Mouse (Mus musculus): ENCODE measurements around the gene Nutf2. TPM values are rescaled to one million over a fixed set of nuclear protein-coding genes. Genes with fewer than 3 reads are reported as not detected.
A peak's percentile ranks its signal among the peaks of the same experiment; 100 is the strongest.

Gene Nutf2
- total and polyA plus RNA-seq, 3 experiments, result 87.1 to 378 (median 284) TPM

DNA sequence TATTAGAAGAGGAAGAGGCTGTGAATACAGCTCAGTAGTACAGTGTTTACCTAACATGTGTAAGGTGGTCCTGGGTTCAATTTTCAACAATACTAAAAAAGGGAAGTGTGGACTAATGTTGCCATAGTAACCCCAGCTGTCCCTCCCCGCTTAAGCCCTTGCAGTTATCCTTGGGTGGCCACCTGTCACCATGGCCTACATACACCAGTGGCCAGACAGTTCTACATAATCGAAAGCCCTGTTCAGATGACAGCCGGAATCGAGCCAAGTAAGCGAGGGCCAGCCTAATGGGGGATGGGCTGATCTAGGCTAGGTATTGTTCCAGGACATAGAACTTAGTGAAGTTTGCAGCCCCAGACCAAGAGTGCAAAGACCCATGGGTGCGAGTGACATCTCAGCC is 23.4 kb upstream of the Nutf2 start:
- Histone ChIP-seq H3K27me3 (ENCODE audit: insufficient read depth, low read length) (peaks cover 3% of the 10 kb centered on the region; the same call in 1 of the 2 replicates), H3K4me3 (ENCODE audit: low read depth, low read length) (no peak overlapping the region), H3K9me3 (replicated peaks) (0 out of 2 replicates have a peak, but pooled peaks cover 4% of the 10 kb centered on the region), H3K36me3 (replicated peaks) (peaks cover 11% of the 10 kb centered on the region), H3K4me1 (ENCODE audit: insufficient read depth, low read depth, low read length) (peaks cover 31% of the 10 kb centered on the region)
- DNase-seq (ENCODE audit: low spot score) (no peak), ATAC-seq (ENCODE audit: extremely low read depth, insufficient number of reproducible peaks, low FRiP score, poor library complexity, severe bottlenecking) (no peak)
- TF ChIP-seq TAL1 (conservative IDR thresholded peaks at IDR 0.05; ENCODE audit: low read depth, low read length) (no peak), POLR2AphosphoS5 (IDR thresholded peaks at IDR 0.05; ENCODE audit: insufficient replicate concordance, low read depth, low read length) (no peak), CTCF (IDR thresholded peaks at IDR 0.05; ENCODE audit: low read depth, low read length) (no peak), GATA1 (IDR thresholded peaks at IDR 0.05; ENCODE audit: borderline replicate concordance, low read length) (no peak), GATA2 (IDR thresholded peaks at IDR 0.05; ENCODE audit: borderline replicate concordance, low read depth, low read length) (no peak)

DNA sequence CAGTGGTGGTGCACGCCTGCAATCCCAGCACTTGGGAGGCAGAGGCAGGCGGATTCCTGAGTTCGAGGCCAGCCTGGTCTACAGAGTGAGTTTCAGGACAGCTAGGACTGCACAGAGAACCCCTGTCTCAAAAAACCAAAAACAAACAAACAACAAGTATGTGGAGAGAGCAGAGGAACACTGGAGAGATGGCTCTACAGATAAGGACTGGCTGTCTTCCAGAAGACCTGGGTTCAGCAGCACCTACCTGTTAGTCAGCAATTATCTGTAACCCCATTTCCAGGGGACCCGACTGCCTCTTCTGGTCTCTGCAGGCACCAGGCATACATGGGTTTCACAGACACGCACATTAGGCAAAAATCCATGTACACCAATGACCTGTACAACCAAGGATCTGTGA is 21.2 kb upstream of the Nutf2 start:
- H3K4me3 ChIP-seq (ENCODE audit: low read depth, low read length), result no peak overlapping the region
- no peaks in the 10 kb centered on the region for H3K27me3 ChIP-seq (ENCODE audit: insufficient read depth, low read length)
- TF ChIP-seq POLR2AphosphoS5 (IDR thresholded peaks at IDR 0.05; ENCODE audit: insufficient replicate concordance, low read depth, low read length) (no peak), CTCF (IDR thresholded peaks at IDR 0.05; ENCODE audit: low read depth, low read length) (no peak), TAL1 (conservative IDR thresholded peaks at IDR 0.05; ENCODE audit: low read depth, low read length) (no peak), GATA2 (IDR thresholded peaks at IDR 0.05; ENCODE audit: borderline replicate concordance, low read depth, low read length) (no peak), GATA1 (IDR thresholded peaks at IDR 0.05; ENCODE audit: borderline replicate concordance, low read length) (no peak)
- 0 out of 2 replicates have a peak, but pooled peaks cover 4% of the 10 kb centered on the region for H3K9me3 ChIP-seq (replicated peaks)
- DNase-seq (ENCODE audit: low spot score), result no peak
- H3K36me3 ChIP-seq (replicated peaks), result peaks cover 24% of the 10 kb centered on the region
- ATAC-seq (ENCODE audit: extremely low read depth, insufficient number of reproducible peaks, low FRiP score, poor library complexity, severe bottlenecking), result no peak
- H3K4me1 ChIP-seq (ENCODE audit: insufficient read depth, low read depth, low read length), result peaks cover 31% of the 10 kb centered on the region

DNA sequence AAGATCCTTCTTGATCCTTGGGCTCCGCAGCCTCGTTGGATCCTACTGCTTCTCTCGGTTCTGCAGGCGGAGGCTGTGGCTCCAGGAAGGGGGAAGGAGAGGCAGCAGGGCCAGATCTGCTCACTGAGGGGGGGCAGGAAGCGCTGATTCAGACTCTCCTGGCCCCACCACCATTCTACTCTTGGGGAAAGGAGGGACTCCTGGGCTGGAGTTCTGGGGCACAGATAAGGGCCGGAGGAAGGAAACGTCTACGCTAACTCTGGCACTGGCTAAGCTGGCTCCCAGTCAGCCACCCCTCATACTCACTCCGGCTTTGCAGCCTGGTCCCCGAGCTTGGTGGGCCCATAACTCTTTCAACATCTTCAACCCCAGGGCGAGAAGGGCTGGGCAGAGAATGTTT is 13.7 kb upstream of the Nutf2 start:
- DNase-seq (ENCODE audit: low spot score) (no peak), ATAC-seq (ENCODE audit: extremely low read depth, insufficient number of reproducible peaks, low FRiP score, poor library complexity, severe bottlenecking) (no peak)
- H3K4me1 ChIP-seq (ENCODE audit: insufficient read depth, low read depth, low read length), result peaks cover 12% of the 10 kb centered on the region
- no peaks in the 10 kb centered on the region for H3K9me3 ChIP-seq (replicated peaks)
- H3K36me3 ChIP-seq (replicated peaks), result peaks cover 75% of the 10 kb centered on the region
- no peak for TF ChIP-seq POLR2AphosphoS5 (IDR thresholded peaks at IDR 0.05; ENCODE audit: insufficient replicate concordance, low read depth, low read length)
- no peak for TF ChIP-seq GATA1 (IDR thresholded peaks at IDR 0.05; ENCODE audit: borderline replicate concordance, low read length)
- no peak for TF ChIP-seq CTCF (IDR thresholded peaks at IDR 0.05; ENCODE audit: low read depth, low read length)
- TF ChIP-seq GATA2 (IDR thresholded peaks at IDR 0.05; ENCODE audit: borderline replicate concordance, low read depth, low read length), result no peak
- no peak for TF ChIP-seq TAL1 (conservative IDR thresholded peaks at IDR 0.05; ENCODE audit: low read depth, low read length)
- no peak overlapping the region for H3K4me3 ChIP-seq (ENCODE audit: low read depth, low read length)
- H3K27me3 ChIP-seq (ENCODE audit: insufficient read depth, low read length), result no peaks in the 10 kb centered on the region

DNA sequence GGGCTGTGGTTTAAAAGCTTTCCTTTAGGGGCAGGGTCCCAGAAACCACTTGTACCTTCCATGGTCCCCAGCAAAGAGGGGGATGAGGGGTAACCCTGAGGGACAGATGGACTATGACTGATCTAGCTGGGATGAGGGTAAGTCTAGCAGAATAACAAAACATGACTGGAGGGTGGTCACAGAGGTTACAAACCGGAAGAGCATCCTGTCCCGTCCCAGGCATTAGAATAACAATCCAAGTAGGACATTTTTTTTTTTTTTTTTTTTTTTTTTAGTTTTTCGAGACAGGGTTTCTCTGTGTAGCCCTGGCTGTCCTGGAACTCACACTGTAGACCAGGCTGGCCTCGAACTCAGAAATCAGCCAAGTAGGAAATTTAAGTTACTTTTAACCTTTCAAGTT is 10.4 kb upstream of the Nutf2 start:
- Histone ChIP-seq H3K4me1 (ENCODE audit: insufficient read depth, low read depth, low read length) (peaks cover 21% of the 10 kb centered on the region), H3K36me3 (replicated peaks) (peaks cover 51% of the 10 kb centered on the region), H3K27me3 (ENCODE audit: insufficient read depth, low read length) (no peaks in the 10 kb centered on the region), H3K9me3 (replicated peaks) (no peaks in the 10 kb centered on the region), H3K4me3 (ENCODE audit: low read depth, low read length) (no peak overlapping the region)
- DNase-seq (ENCODE audit: low spot score), result no peak
- no peak for ATAC-seq (ENCODE audit: extremely low read depth, insufficient number of reproducible peaks, low FRiP score, poor library complexity, severe bottlenecking)
- TF ChIP-seq GATA1 (IDR thresholded peaks at IDR 0.05; ENCODE audit: borderline replicate concordance, low read length), result no peak
- TF ChIP-seq CTCF (IDR thresholded peaks at IDR 0.05; ENCODE audit: low read depth, low read length), result no peak
- TF ChIP-seq TAL1 (conservative IDR thresholded peaks at IDR 0.05; ENCODE audit: low read depth, low read length), result no peak
- TF ChIP-seq POLR2AphosphoS5 (IDR thresholded peaks at IDR 0.05; ENCODE audit: insufficient replicate concordance, low read depth, low read length), result no peak
- no peak for TF ChIP-seq GATA2 (IDR thresholded peaks at IDR 0.05; ENCODE audit: borderline replicate concordance, low read depth, low read length)

DNA sequence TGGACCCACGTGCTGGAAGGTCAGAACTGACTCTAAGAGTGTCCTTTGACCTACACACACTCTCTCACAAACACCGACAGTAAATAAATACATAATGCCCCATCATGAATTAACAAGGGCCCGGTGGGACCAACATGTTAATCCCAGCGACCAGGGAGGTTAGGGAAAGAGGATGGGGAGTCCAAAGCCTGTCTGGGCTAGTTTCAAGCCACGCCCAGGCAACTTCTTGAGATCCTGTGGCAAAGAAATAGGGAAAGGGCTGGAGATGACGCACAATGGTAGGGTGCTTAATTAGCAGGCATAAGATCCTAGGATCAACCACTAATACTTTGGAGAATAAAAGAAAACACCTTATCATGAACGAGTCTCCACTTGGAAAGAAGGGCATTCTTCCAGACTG is 9.8 kb upstream of the Nutf2 start:
- TF ChIP-seq CTCF (IDR thresholded peaks at IDR 0.05; ENCODE audit: low read depth, low read length) (no peak), POLR2AphosphoS5 (IDR thresholded peaks at IDR 0.05; ENCODE audit: insufficient replicate concordance, low read depth, low read length) (no peak), GATA2 (IDR thresholded peaks at IDR 0.05; ENCODE audit: borderline replicate concordance, low read depth, low read length) (no peak), TAL1 (conservative IDR thresholded peaks at IDR 0.05; ENCODE audit: low read depth, low read length) (no peak), GATA1 (IDR thresholded peaks at IDR 0.05; ENCODE audit: borderline replicate concordance, low read length) (no peak)
- no peaks in the 10 kb centered on the region for H3K9me3 ChIP-seq (replicated peaks)
- H3K36me3 ChIP-seq (replicated peaks), result peaks cover 45% of the 10 kb centered on the region
- DNase-seq (ENCODE audit: low spot score), result no peak
- H3K4me1 ChIP-seq (ENCODE audit: insufficient read depth, low read depth, low read length), result peaks cover 26% of the 10 kb centered on the region
- H3K27me3 ChIP-seq (ENCODE audit: insufficient read depth, low read length), result no peaks in the 10 kb centered on the region
- H3K4me3 ChIP-seq (ENCODE audit: low read depth, low read length), result peak overlapping the region; percentile 57; the same call in 1 of the 2 replicates
- no peak for ATAC-seq (ENCODE audit: extremely low read depth, insufficient number of reproducible peaks, low FRiP score, poor library complexity, severe bottlenecking)

DNA sequence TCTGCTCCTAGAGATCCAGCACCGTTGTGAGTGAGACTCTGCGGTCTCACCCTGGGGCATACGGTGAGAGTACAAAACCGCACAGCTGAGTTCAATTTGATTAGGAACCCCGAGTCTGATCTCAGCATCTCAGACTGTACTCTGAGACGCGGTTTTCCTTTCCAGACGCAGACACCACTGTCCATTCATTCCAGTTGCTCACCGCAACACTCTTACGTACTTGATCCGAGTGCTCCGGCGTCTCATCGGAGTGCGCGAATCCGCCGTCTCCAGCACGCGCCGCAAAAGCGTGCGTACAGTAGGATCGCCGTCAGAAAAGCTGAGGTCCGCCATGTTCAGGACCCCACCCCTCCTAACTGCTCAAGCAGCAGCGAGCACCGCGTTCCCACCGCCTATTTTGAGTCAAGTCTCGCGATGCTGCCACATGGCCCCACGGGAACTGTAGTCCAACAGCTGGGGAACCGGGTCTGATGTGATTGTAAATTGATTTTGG is 8.7 kb upstream of the Nutf2 start:
- Histone ChIP-seq H3K36me3 (replicated peaks) (peaks cover 44% of the 10 kb centered on the region), H3K4me3 (ENCODE audit: low read depth, low read length) (peak overlapping the region; percentile 77), H3K27me3 (ENCODE audit: insufficient read depth, low read length) (no peaks in the 10 kb centered on the region), H3K4me1 (ENCODE audit: insufficient read depth, low read depth, low read length) (peaks cover 36% of the 10 kb centered on the region), H3K9me3 (replicated peaks) (no peaks in the 10 kb centered on the region)
- ATAC-seq (ENCODE audit: extremely low read depth, insufficient number of reproducible peaks, low FRiP score, poor library complexity, severe bottlenecking) (peak; percentile 68), DNase-seq (ENCODE audit: low spot score) (peak; percentile 80)
- no peak for TF ChIP-seq POLR2AphosphoS5 (IDR thresholded peaks at IDR 0.05; ENCODE audit: insufficient replicate concordance, low read depth, low read length)
- TF ChIP-seq CTCF (IDR thresholded peaks at IDR 0.05; ENCODE audit: low read depth, low read length), result no peak
- no peak for TF ChIP-seq GATA1 (IDR thresholded peaks at IDR 0.05; ENCODE audit: borderline replicate concordance, low read length)

Measured in G1E (cell line).